Mouse (Mus musculus): ENCODE results near the gene Mecom.

DNA sequence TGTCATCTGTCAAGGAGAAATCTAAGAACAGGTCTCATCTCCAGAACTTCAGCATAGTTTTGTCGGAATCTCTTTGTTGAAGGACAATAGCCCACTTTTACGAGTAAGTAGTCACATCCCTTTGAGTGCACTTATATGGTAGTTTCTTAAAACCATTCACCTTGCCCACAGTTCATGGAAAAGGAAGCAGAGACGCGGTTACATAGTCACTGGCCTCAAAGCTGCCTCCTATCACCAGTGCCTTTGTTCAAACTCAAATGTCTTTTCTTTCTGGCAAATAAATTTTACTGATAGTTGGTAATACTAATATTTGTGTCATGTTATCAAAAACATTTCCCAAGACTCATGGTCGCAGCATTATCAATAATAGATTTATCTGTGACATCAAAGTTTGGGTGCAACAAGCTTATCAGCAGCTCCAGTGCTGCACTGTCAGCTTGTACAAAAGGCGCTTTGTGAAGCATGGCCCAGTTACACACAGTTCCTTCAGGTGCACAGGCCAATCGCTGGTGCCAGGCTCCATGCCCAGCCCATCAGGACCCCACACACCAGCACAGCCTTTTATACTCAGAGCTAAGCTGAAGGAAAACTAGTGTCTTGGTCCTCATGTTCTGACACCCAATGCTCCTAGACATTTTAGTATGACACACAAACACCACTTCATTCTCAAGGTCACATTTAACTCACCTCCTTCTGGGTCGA lies 399.3 kb downstream of the Mecom start:
- no peak for TF ChIP-seq CTCF (conservative IDR thresholded peaks at IDR 0.05; ENCODE audit: low read length)
- no peak for TF ChIP-seq NANOG (IDR thresholded peaks at IDR 0.05; ENCODE audit: borderline replicate concordance, low read length)
- TF ChIP-seq POU5F1 (IDR thresholded peaks at IDR 0.05; ENCODE audit: borderline replicate concordance, low read length), result no peak

Measured in E14TG2a.4 (cell line).